Comparison of ENCODE assay signal across 8 mouse cellular contexts in genomic region chr2:28423167-28423566, GRCm38 (mm10). TPM values are rescaled to one million over a fixed set of nuclear protein-coding genes. Genes with fewer than 3 reads are reported as not detected.
DNase-seq lines count a peak whose midpoint lies in the region; ATAC-seq and TF ChIP-seq lines count a peak whose summit lies in the region.

No protein-coding gene starts in this region.

- WGBS in thymus, adult 2 months: 30% methylated on average over 3 of the region's 3 CpGs
- 13% methylated on average over 3 of the region's 3 CpGs for WGBS in liver, embryonic 14.5 days (ENCODE audit: insufficient replicate concordance)

- H3K27ac ChIP-seq in thymus, adult 2 months (ENCODE audit: control insufficient read depth, insufficient read depth, low read length): no peak overlapping the region
- no peak overlapping the region for H3K27ac ChIP-seq in liver, embryonic 14.5 days

- no peaks in the 10 kb centered on the region for H3K27me3 ChIP-seq in thymus, adult 2 months (ENCODE audit: control insufficient read depth, insufficient read depth, low read length)
- no peaks in the 10 kb centered on the region for H3K27me3 ChIP-seq in liver, embryonic 14.5 days (ENCODE audit: control insufficient read depth, insufficient read depth, low read length)

- H3K4me2 ChIP-seq in liver, embryonic 14.5 days (ENCODE audit: low read depth): no peak overlapping the region

- DNase-seq in gastrocnemius, postnatal 14 days: peak; percentile 28
- DNase-seq in gastrocnemius, postnatal 36 days: no peak
- DNase-seq in thymus, adult 2 months: peak; percentile 57
- DNase-seq in thymus, adult 18-20 months: no peak
- DNase-seq in embryo, embryonic 10.5 days (ENCODE audit: low spot score): peak; percentile 81
- peak in 2 of 3 experiments; percentile 30 to 35 for DNase-seq in liver, embryonic 14.5 days (ENCODE audit: low read depth in 3 of 3, low spot score in 3 of 3)
- DNase-seq in testis, postnatal 10 days (ENCODE audit: low spot score): peak; percentile 73
- DNase-seq in layer of hippocampus, postnatal 36 days: no peak

- no peak for TF ChIP-seq CTCF in thymus, adult 2 months (IDR thresholded peaks at IDR 0.05; ENCODE audit: borderline replicate concordance, control insufficient read depth, extremely low read depth, insufficient read depth, low read length, poor library complexity)
- peak; percentile 61 for TF ChIP-seq CTCF in liver, embryonic 14.5 days (IDR thresholded peaks at IDR 0.05; ENCODE audit: low read depth)

- no peaks in the 10 kb centered on the region for H3K36me3 ChIP-seq in thymus, adult 2 months (ENCODE audit: control insufficient read depth, insufficient read depth, low read length)
- no peaks in the 10 kb centered on the region for H3K36me3 ChIP-seq in liver, embryonic 14.5 days (replicated peaks; ENCODE audit: control insufficient read depth, insufficient read depth, low read depth)

- H3K9ac ChIP-seq in liver, embryonic 14.5 days (replicated peaks): no peak overlapping the region

- TF ChIP-seq POLR2A in thymus, adult 2 months (IDR thresholded peaks at IDR 0.05; ENCODE audit: control insufficient read depth, extremely low read depth, insufficient read depth, low read length, poor library complexity): no peak

- no peak for TF ChIP-seq EP300 in liver, embryonic 14.5 days (IDR thresholded peaks at IDR 0.05; ENCODE audit: low read depth)

- no peak overlapping the region for H3K4me3 ChIP-seq in thymus, adult 2 months (ENCODE audit: control insufficient read depth, insufficient read depth, low read length)
- H3K4me3 ChIP-seq in liver, embryonic 14.5 days (ENCODE audit: insufficient read depth in 1 of 2, low read depth in 2 of 2, low read length in 2 of 2): no peak overlapping the region

- H3K4me1 ChIP-seq in thymus, adult 2 months (replicated peaks; ENCODE audit: control insufficient read depth, insufficient read depth, low read length): no peaks in the 10 kb centered on the region
- 0 out of 4 replicates have a peak, but pooled peaks cover 0 to 2% of the 10 kb centered on the region in 2 experiments for H3K4me1 ChIP-seq in liver, embryonic 14.5 days (replicated peaks; ENCODE audit: control insufficient read depth in 2 of 2, insufficient read depth in 2 of 2, low read length in 1 of 2)

- no peak for ATAC-seq in liver, embryonic 14.5 days (ENCODE audit: insufficient read depth)

- intact Hi-C loops in gastrocnemius, postnatal 14 days (cut with DNase I; ENCODE audit: low total_unique reads): no loop called here
- intact Hi-C loops in gastrocnemius, postnatal 36 days (cut with DNase I): no loop called here

- no peaks in the 10 kb centered on the region for H3K9me3 ChIP-seq in liver, embryonic 14.5 days (ENCODE audit: control insufficient read depth, low read length)

RNA-seq across cellular contexts. Expression of gene Ppp1r26, which starts 23.4 kb away (rescaled TPM):
- total RNA-seq in gastrocnemius, postnatal 14 days (2021): 1 to 10 TPM; 1.5 to 2.7 TPM
- total RNA-seq in gastrocnemius, postnatal 36 days (2021): 1 to 10 TPM; 1.6 to 2.0 TPM
- polyA plus RNA-seq in thymus, adult 2 months (2012; rRNA removed): 1.2 and 1.3 TPM in 2 replicates
- polyA plus RNA-seq in liver, embryonic 14.5 days (2012; rRNA removed): 0.15 and 0.19 TPM in 2 replicates
- 0.04 and 0.11 TPM in 2 replicates for polyA plus RNA-seq in liver, embryonic 14.5 days (2014; fragmentation: Nextera tagmentation; extraction: Ambion mirVana)
- total RNA-seq in layer of hippocampus, postnatal 36 days (2021): 10 to 100 TPM; 14.5 to 18.0 TPM

RNA-seq across cellular contexts. Expression of gene 1700007K13Rik, which starts 43.0 kb away (rescaled TPM):
- total RNA-seq in gastrocnemius, postnatal 14 days (2021): under 1 TPM in 1 of 2 experiments, not detected in 1; 0.55 TPM
- total RNA-seq in gastrocnemius, postnatal 36 days (2021): not detected
- not detected in 2 replicates for polyA plus RNA-seq in thymus, adult 2 months (2012; rRNA removed)
- polyA plus RNA-seq in liver, embryonic 14.5 days (2012; rRNA removed): not detected in 2 replicates
- polyA plus RNA-seq in liver, embryonic 14.5 days (2014; fragmentation: Nextera tagmentation; extraction: Ambion mirVana): 0.24 TPM in 1 of 2 replicates, not detected in the other
- 1 to 10 TPM; 2.8 to 3.6 TPM for total RNA-seq in layer of hippocampus, postnatal 36 days (2021)

RNA-seq across cellular contexts. Expression of gene Mrps2, which starts 44.7 kb away (rescaled TPM):
- 10 to 100 TPM; 25.3 to 28.5 TPM for total RNA-seq in gastrocnemius, postnatal 14 days (2021)
- total RNA-seq in gastrocnemius, postnatal 36 days (2021): 10 to 100 TPM; 21.4 to 24.8 TPM
- 50.7 and 53.8 TPM in 2 replicates for polyA plus RNA-seq in thymus, adult 2 months (2012; rRNA removed)
- polyA plus RNA-seq in liver, embryonic 14.5 days (2012; rRNA removed): 19.8 and 20.2 TPM in 2 replicates
- 21.4 and 24.6 TPM in 2 replicates for polyA plus RNA-seq in liver, embryonic 14.5 days (2014; fragmentation: Nextera tagmentation; extraction: Ambion mirVana)
- total RNA-seq in layer of hippocampus, postnatal 36 days (2021): 10 to 100 TPM; 34.6 to 36.3 TPM

Comparison
In these comparisons a context has a peak if more than half of its experiments do, and no peak if none do; other contexts are left out.
1. DNase-seq: peak in gastrocnemius, postnatal 14 days (single experiment), thymus, adult 2 months (single experiment), embryo, embryonic 10.5 days (single experiment), liver, embryonic 14.5 days (2 of 3) and testis, postnatal 10 days (single experiment); none in gastrocnemius, postnatal 36 days (0 of 2), thymus, adult 18-20 months (0 of 2) and layer of hippocampus, postnatal 36 days (0 of 2).
2. RNA of gene Ppp1r26, which starts 23.4 kb away (total RNA-seq): 14.5 to 18.0 TPM in layer of hippocampus, postnatal 36 days; 1.5 to 2.7 TPM in gastrocnemius, postnatal 14 days and 1.6 to 2.0 TPM in gastrocnemius, postnatal 36 days; every median in the first group is over 4 times any median in the second.